ENCODE assay signal across 15 mouse cellular contexts in genomic region chr5:125130406-125130805, GRCm38 (mm10). TPM values are rescaled to one million over a fixed set of nuclear protein-coding genes. Genes with fewer than 3 reads are reported as not detected.
DNase-seq lines count a peak whose midpoint lies in the region; ATAC-seq and TF ChIP-seq lines count a peak whose summit lies in the region.
"Had no signal": no experiment of that assay in that cellular context is flagged by ENCODE, and none has a peak within 500 bp of the region (broad histone marks: within the 10 kb centered on the region; RNA-seq: fewer than 3 reads in every experiment).

No protein-coding gene starts in this region.

- H3K36me3 ChIP-seq in hindbrain, embryonic 12.5 days = no peaks in the 10 kb centered on the region
- H3K36me3 ChIP-seq in hindbrain, embryonic 14.5 days (replicated peaks; ENCODE audit: control insufficient read depth, insufficient read depth) = no peaks in the 10 kb centered on the region
- H3K36me3 ChIP-seq in limb, embryonic 14.5 days (ENCODE audit: control insufficient read depth, insufficient read depth, low read length) = peaks cover 5% of the 10 kb centered on the region; the same call in 1 of the 2 replicates
- H3K36me3 ChIP-seq in thymus, adult 2 months (ENCODE audit: control insufficient read depth, insufficient read depth, low read length) = no peaks in the 10 kb centered on the region
- H3K36me3 ChIP-seq: liver, embryonic 13.5 days had no signal

- no peak overlapping the region for H3K4me3 ChIP-seq in hindbrain, embryonic 12.5 days
- no peak overlapping the region for H3K4me3 ChIP-seq in hindbrain, embryonic 14.5 days (replicated peaks; ENCODE audit: low read length)
- H3K4me3 ChIP-seq in limb, embryonic 14.5 days (replicated peaks; ENCODE audit: low read length) = no peak overlapping the region
- H3K4me3 ChIP-seq in thymus, adult 2 months (ENCODE audit: control insufficient read depth, insufficient read depth, low read length) = no peak overlapping the region
- H3K4me3 ChIP-seq: liver, embryonic 13.5 days; megakaryocyte, embryonic 14.5 days had no signal

- H3K9ac ChIP-seq in hindbrain, embryonic 12.5 days = no peak overlapping the region
- H3K9ac ChIP-seq in hindbrain, embryonic 14.5 days = no peak overlapping the region
- 0 out of 2 replicates have a peak overlapping the region, but pooled peaks have one; percentile 3 for H3K9ac ChIP-seq in limb, embryonic 14.5 days (ENCODE audit: low read depth, low read length, severe bottlenecking)
- H3K9ac ChIP-seq: liver, embryonic 13.5 days had no signal

- H3K27ac ChIP-seq in hindbrain, embryonic 12.5 days = 0 out of 2 replicates have a peak overlapping the region, but pooled peaks have one; percentile 72
- no peak overlapping the region for H3K27ac ChIP-seq in hindbrain, embryonic 14.5 days
- no peak overlapping the region for H3K27ac ChIP-seq in limb, embryonic 14.5 days (replicated peaks; ENCODE audit: low read depth, low read length)
- no peak overlapping the region for H3K27ac ChIP-seq in thymus, adult 2 months (ENCODE audit: control insufficient read depth, insufficient read depth, low read length)
- H3K27ac ChIP-seq: liver, embryonic 13.5 days had no signal

- H3K4me1 ChIP-seq in hindbrain, embryonic 12.5 days = peaks cover 82% of the 10 kb centered on the region
- H3K4me1 ChIP-seq in hindbrain, embryonic 14.5 days (replicated peaks; ENCODE audit: control insufficient read depth, insufficient read depth, low read length) = peaks cover 81% of the 10 kb centered on the region
- H3K4me1 ChIP-seq in limb, embryonic 14.5 days (ENCODE audit: control insufficient read depth, insufficient read depth, low read length) = peaks cover 65% of the 10 kb centered on the region
- H3K4me1 ChIP-seq in thymus, adult 2 months (replicated peaks; ENCODE audit: control insufficient read depth, insufficient read depth, low read length) = 0 out of 2 replicates have a peak, but pooled peaks cover 3% of the 10 kb centered on the region

- peak; percentile 45 to 46 for DNase-seq in cerebellum, postnatal 10 days
- no peak for DNase-seq in cerebellum, adult 18-20 months
- DNase-seq in hindbrain, embryonic 14.5 days (ENCODE audit: low spot score) = no peak
- peak; percentile 70 for DNase-seq in fibroblast of lung, adult 2 months (ENCODE audit: low read depth)
- DNase-seq in limb, embryonic 14.5 days (ENCODE audit: low spot score) = no peak
- no peak for DNase-seq in spleen, adult 12 weeks (ENCODE audit: low spot score)
- DNase-seq in thymus, adult 2 months = no peak
- DNase-seq: adrenal gland, adult 8-10 months; cerebellum, adult 8-10 months; kidney, postnatal 10 days; liver, embryonic 13.5 days; thymus, adult 18-20 months had no signal

- no peaks in the 10 kb centered on the region for H3K9me3 ChIP-seq in hindbrain, embryonic 12.5 days (replicated peaks)
- no peaks in the 10 kb centered on the region for H3K9me3 ChIP-seq in hindbrain, embryonic 14.5 days (ENCODE audit: control insufficient read depth, low read length)
- H3K9me3 ChIP-seq in limb, embryonic 14.5 days (ENCODE audit: control insufficient read depth, low read length) = no peaks in the 10 kb centered on the region
- H3K9me3 ChIP-seq: liver, embryonic 13.5 days; megakaryocyte, embryonic 14.5 days had no signal

- no peaks in the 10 kb centered on the region for H3K27me3 ChIP-seq in hindbrain, embryonic 12.5 days
- no peaks in the 10 kb centered on the region for H3K27me3 ChIP-seq in hindbrain, embryonic 14.5 days (ENCODE audit: control insufficient read depth, insufficient read depth, low read length)
- no peaks in the 10 kb centered on the region for H3K27me3 ChIP-seq in limb, embryonic 14.5 days (ENCODE audit: control insufficient read depth, insufficient read depth, low read length)
- H3K27me3 ChIP-seq in thymus, adult 2 months (ENCODE audit: control insufficient read depth, insufficient read depth, low read length) = no peaks in the 10 kb centered on the region
- H3K27me3 ChIP-seq: liver, embryonic 13.5 days had no signal

- no peak for TF ChIP-seq CTCF in thymus, adult 2 months (IDR thresholded peaks at IDR 0.05; ENCODE audit: borderline replicate concordance, control insufficient read depth, extremely low read depth, insufficient read depth, low read length, poor library complexity)

- no peak overlapping the region for H3K4me2 ChIP-seq in hindbrain, embryonic 12.5 days (replicated peaks)
- no peak overlapping the region for H3K4me2 ChIP-seq in hindbrain, embryonic 14.5 days (replicated peaks)
- no peak overlapping the region for H3K4me2 ChIP-seq in limb, embryonic 14.5 days (replicated peaks; ENCODE audit: low read depth, low read length, severe bottlenecking)
- H3K4me2 ChIP-seq: liver, embryonic 13.5 days had no signal

- WGBS in hindbrain, embryonic 12.5 days = 93% methylated on average over 3 of the region's 3 CpGs
- WGBS in hindbrain, embryonic 14.5 days = 91% methylated on average over 3 of the region's 3 CpGs
- whole genome bisulfite sequencing in limb, embryonic 14.5 days = 76% methylated on average over 3 of the region's 3 CpGs
- 46% methylated on average over 3 of the region's 3 CpGs for WGBS in thymus, adult 2 months

- no peak for TF ChIP-seq POLR2A in limb, embryonic 14.5 days (IDR thresholded peaks at IDR 0.05; ENCODE audit: borderline replicate concordance, extremely low read depth, insufficient read depth, insufficient read length)
- no peak for TF ChIP-seq POLR2A in thymus, adult 2 months (IDR thresholded peaks at IDR 0.05; ENCODE audit: control insufficient read depth, extremely low read depth, insufficient read depth, low read length, poor library complexity)

- ATAC-seq in hindbrain, embryonic 12.5 days (ENCODE audit: low FRiP score) = no peak
- ATAC-seq in hindbrain, embryonic 14.5 days (ENCODE audit: low FRiP score) = no peak
- no peak for ATAC-seq in limb, embryonic 14.5 days (ENCODE audit: low FRiP score, low read depth)
- ATAC-seq: intestine, postnatal 0 days had no signal

RNA-seq across cellular contexts. Expression of gene Ncor2, which starts 48.6 kb away (rescaled TPM):
- 30.2 and 31.0 TPM in 2 replicates for polyA plus RNA-seq in hindbrain, embryonic 12.5 days (2016; fragmentation: Nextera tagmentation; extraction: Ambion mirVana)
- 26.0 and 27.4 TPM in 2 replicates for polyA plus RNA-seq in hindbrain, embryonic 14.5 days (2014; fragmentation: Nextera tagmentation; extraction: Ambion mirVana)
- 75.9 and 89.8 TPM in 2 replicates for polyA plus RNA-seq in limb, embryonic 14.5 days (2012; rRNA removed)
- 37.0 and 39.3 TPM in 2 replicates for polyA plus RNA-seq in limb, embryonic 14.5 days (2014; fragmentation: Nextera tagmentation; extraction: Ambion mirVana)
- polyA plus RNA-seq in thymus, adult 2 months (2012; rRNA removed) = 75.8 and 98.4 TPM in 2 replicates

Comparison
In these comparisons a context has a peak if more than half of its experiments do, and no peak if none do; other contexts are left out.
1. DNase-seq: peak in cerebellum, postnatal 10 days (2 of 2) and fibroblast of lung, adult 2 months (single experiment); none in cerebellum, adult 18-20 months (0 of 2), hindbrain, embryonic 14.5 days (single experiment), limb, embryonic 14.5 days (single experiment), spleen, adult 12 weeks (single experiment) and thymus, adult 2 months (single experiment).